Mouse (Mus musculus): ENCODE measurements around the gene Exosc2. TPM values are rescaled to one million over a fixed set of nuclear protein-coding genes. Genes with fewer than 3 reads are reported as not detected.

Gene Exosc2
- 22.0 and 24.5 TPM in 2 replicates for polyA plus RNA-seq (2012; rRNA removed)

- peak; percentile 74 for DNase-seq (ENCODE audit: low spot score)
These were observed at the start of gene Exosc2 for GRCm38 (mm10) chr2:31670551-31671035. Gene Exosc2 (plus strand): TSS chr2:31670715.

GRCm38 (mm10) chr2:31633531-31633930 lies 37.0 kb upstream of the Exosc2 start:
- DNase-seq (ENCODE audit: low spot score) = no peak

- DNase-seq (ENCODE audit: low spot score) = no peak
These were observed 35.0 kb upstream of the Exosc2 start for GRCm38 (mm10) chr2:31635281-31636137.

GRCm38 (mm10) chr2:31636138-31636741 lies 34.3 kb upstream of the Exosc2 start:
- no peak for DNase-seq (ENCODE audit: low spot score)

GRCm38 (mm10) chr2:31636742-31637141 lies 33.8 kb upstream of the Exosc2 start:
- no peak for DNase-seq (ENCODE audit: low spot score)

- DNase-seq (ENCODE audit: low spot score) = no peak
These were observed 33.2 kb upstream of the Exosc2 start for GRCm38 (mm10) chr2:31637311-31637710.

- no peak for DNase-seq (ENCODE audit: low spot score)
These were observed 32.7 kb upstream of the Exosc2 start for GRCm38 (mm10) chr2:31637807-31638206.

GRCm38 (mm10) chr2:31638581-31639465 lies 31.7 kb upstream of the Exosc2 start:
- DNase-seq (ENCODE audit: low spot score) = no peak

GRCm38 (mm10) chr2:31639466-31639760 lies 31.1 kb upstream of the Exosc2 start:
- no peak for DNase-seq (ENCODE audit: low spot score)

GRCm38 (mm10) chr2:31639901-31640608 lies 30.5 kb upstream of the Exosc2 start, which contains the start of gene Prdm12:
Gene Prdm12 (plus strand): TSS chr2:31640037.
- no peak for DNase-seq (ENCODE audit: low spot score)

- DNase-seq (ENCODE audit: low spot score) = no peak
These were observed 29.7 kb upstream of the Exosc2 start for GRCm38 (mm10) chr2:31640609-31641507.

- no peak for DNase-seq (ENCODE audit: low spot score)
These were observed 29.0 kb upstream of the Exosc2 start for GRCm38 (mm10) chr2:31641508-31641830.

GRCm38 (mm10) chr2:31641929-31642328 lies 28.6 kb upstream of the Exosc2 start:
- no peak for DNase-seq (ENCODE audit: low spot score)

- DNase-seq (ENCODE audit: low spot score) = no peak
These were observed 16.3 kb upstream of the Exosc2 start for GRCm38 (mm10) chr2:31653971-31654853.

GRCm38 (mm10) chr2:31654854-31655559 lies 15.5 kb upstream of the Exosc2 start:
- no peak for DNase-seq (ENCODE audit: low spot score)

- no peak for DNase-seq (ENCODE audit: low spot score)
These were observed 14.1 kb upstream of the Exosc2 start for GRCm38 (mm10) chr2:31656374-31656773.

GRCm38 (mm10) chr2:31662939-31663803 lies 7.3 kb upstream of the Exosc2 start:
- DNase-seq (ENCODE audit: low spot score) = no peak

GRCm38 (mm10) chr2:31663804-31664180 lies 6.7 kb upstream of the Exosc2 start:
- no peak for DNase-seq (ENCODE audit: low spot score)
